Mouse (Mus musculus) liver, embryonic 11.5 days (tissue): ENCODE results near the gene Ranbp17. TPM values are rescaled to one million over a fixed set of nuclear protein-coding genes. Genes with fewer than 3 reads are reported as not detected.

Experiments used
- ATAC-seq: fragments of 200-750 bp; cut with Nextera tagmentation; replicated peaks from 2 replicates; pipeline ENCODE4 v1.8.0; 2017; ENCODE audit warnings: moderate number of reproducible peaks, mild to moderate bottlenecking, moderate TSS enrichment, moderate library complexity; ENCODE audit not compliant: low FRiP score
- DNase-seq: peaks from one replicate; pipeline ENCODE4 v3.0.0-alpha.2; 2017; ENCODE audit warnings: low spot score
- H3K27ac ChIP-seq: fragments of 300-500 bp; sonication (generic); 2 replicates; pipeline ENCODE4 v1.5.1; 2014; ENCODE audit warnings: mild to moderate bottlenecking, low read depth, low read length, control low read depth
- H3K27me3 ChIP-seq: fragments of 300-500 bp; sonication (generic); replicated peaks from 2 replicates; pipeline ENCODE4 v1.6.1; 2014; ENCODE audit warnings: low read length, mixed read lengths; ENCODE audit not compliant: control insufficient read depth, insufficient read depth
- H3K36me3 ChIP-seq: fragments of 300-500 bp; sonication (generic); 2 replicates; pipeline ENCODE4 v1.6.1; 2014; ENCODE audit warnings: mild to moderate bottlenecking, low read length, moderate library complexity, mixed read lengths; ENCODE audit not compliant: control insufficient read depth, insufficient read depth
- H3K4me1 ChIP-seq: fragments of 300-500 bp; sonication (generic); replicated peaks from 2 replicates; pipeline ENCODE4 v1.6.1; 2014; ENCODE audit warnings: low read length, mixed read lengths; ENCODE audit not compliant: control insufficient read depth, insufficient read depth
- H3K4me2 ChIP-seq: fragments of 300-500 bp; sonication (generic); 2 replicates; pipeline ENCODE4 v1.6.1; 2014; ENCODE audit warnings: mild to moderate bottlenecking, control low read depth, moderate library complexity
- H3K4me3 ChIP-seq: fragments of 300-500 bp; sonication (generic); 2 replicates; pipeline ENCODE4 v1.5.1; 2014; ENCODE audit warnings: low read depth, low read length, control low read depth
- H3K9ac ChIP-seq: fragments of 300-500 bp; sonication (generic); 2 replicates; pipeline ENCODE4 v1.6.1; 2014; ENCODE audit warnings: low read depth, low read length, control low read depth
- H3K9me3 ChIP-seq: fragments of 300-500 bp; sonication (generic); 2 replicates; pipeline ENCODE4 v1.6.1; 2016; ENCODE audit warnings: low read length, inconsistent platforms, mixed read lengths; ENCODE audit not compliant: control insufficient read depth
- WGBS: fragments of 180-500 bp; shearing (Covaris S2); extraction: QIAGEN DNeasy Blood & Tissue Kit; methylation state at CpG from one replicate; pipeline ENCODE4 v1.1.7; 2014; 5-methylcytosine and 5-hydroxymethylcytosine counted together
- polyA plus RNA-seq: library from polyadenylated mRNA; unstranded; fragments of >200 nt; fragmentation: Nextera tagmentation; extraction: Ambion mirVana; gene quantifications from 2 replicates; pipeline ENCODE4 v1.2.1, GENCODE M21; 2014

The Ranbp17 gene
- polyA plus RNA-seq, 1 experiment from 2014 or later = 8.5 TPM

DNA sequence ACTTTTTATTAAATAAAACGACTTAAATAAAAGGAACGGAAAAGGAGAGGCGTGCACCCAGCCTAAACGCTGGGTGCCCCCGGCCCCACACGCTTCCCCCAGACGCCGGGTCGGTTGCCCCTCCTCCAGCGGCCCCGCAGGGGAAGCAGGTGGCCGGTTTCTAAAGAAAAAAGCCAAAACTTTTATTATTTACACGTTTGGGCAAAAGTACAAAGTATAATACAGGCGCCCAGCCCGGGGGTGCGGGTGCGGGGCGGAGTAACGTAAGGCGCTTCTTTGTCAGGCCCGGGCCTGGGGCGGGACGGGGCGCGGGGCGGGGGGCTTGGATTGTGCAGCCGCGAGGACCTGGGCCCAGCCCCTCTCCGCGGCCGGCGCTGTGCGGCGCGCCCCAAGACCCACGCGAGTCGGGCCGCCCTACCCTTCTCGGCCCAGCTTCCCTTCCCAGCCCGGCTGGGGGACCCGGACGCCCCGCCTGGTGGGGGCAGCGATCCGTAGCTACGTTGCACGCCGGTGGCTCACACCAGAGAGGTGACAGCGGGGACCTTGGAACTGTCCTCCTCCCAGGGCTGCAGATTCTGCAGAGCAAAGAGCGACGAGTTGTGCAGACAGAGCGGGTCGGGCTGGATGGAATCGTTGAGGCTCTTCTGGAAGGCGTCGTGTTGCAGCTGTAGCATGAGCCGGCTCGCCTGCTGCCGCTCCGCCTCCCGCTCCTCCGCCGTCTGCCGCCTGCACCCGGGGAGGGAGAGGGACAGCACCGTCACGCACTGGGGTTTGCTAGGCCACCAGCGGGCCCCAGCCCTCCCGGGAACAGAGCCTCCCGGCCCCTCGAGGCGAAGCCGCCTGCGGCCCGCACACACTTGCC is 312.6 kb downstream of the Ranbp17 start:
- Histone ChIP-seq H3K36me3 (no peaks in the 10 kb centered on the region), H3K27me3 (peaks cover 100% of the 10 kb centered on the region), H3K27ac (no peak overlapping the region), H3K4me1 (peaks cover 16% of the 10 kb centered on the region; the same call in 1 of the 2 replicates), H3K9me3 (no peaks in the 10 kb centered on the region), H3K9ac (no peak overlapping the region), H3K4me2 (peak overlapping the region; percentile 49), H3K4me3 (peak overlapping the region; percentile 35)
- DNase-seq (peak; percentile 62), ATAC-seq (0 out of 2 replicates have a peak, but pooled peaks have one; percentile 30)
- WGBS = 1% methylated on average over 76 of the region's 76 CpGs

DNA sequence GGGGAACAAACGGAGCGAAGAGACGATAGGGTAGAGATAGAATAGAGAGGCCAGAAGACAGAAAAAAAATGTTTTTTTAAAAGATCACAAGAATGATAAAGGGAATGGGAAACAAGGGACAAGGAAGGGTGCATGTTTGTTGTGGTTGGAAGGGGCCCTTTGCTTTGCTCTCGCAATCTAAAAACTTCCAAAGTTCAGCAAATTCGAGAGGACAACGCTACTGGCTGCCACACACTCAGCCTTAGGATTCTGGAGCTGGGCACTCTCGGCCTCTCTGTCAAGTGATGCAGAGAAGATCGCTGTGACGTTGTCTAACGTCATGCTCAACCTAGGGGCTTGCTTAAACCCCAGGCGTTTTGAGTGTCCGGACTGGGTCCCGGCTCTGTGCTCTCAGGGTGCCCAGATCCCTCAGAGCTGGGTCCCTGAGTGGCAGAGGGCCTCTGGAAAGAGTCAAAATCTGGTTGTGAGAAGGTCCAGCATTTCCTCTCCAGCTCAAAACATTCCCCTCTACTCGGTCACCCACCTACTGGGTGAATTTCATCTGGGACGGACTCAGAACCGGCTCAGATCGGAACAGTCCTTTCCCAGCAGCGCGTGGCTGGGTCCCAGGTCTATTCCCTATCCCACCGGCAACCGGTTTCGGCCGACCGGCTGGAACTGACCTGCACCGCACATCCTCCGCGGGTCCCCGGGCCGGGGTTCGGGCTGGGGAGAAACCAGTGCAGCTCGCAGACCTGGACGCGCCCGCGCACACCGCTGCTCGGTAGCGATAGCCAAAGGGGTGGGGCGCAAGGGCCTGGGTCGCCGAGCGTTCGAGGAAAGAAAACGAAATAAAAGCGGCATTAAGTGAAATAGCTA is 313.4 kb downstream of the Ranbp17 start:
- Histone ChIP-seq H3K9me3 (no peaks in the 10 kb centered on the region), H3K36me3 (no peaks in the 10 kb centered on the region), H3K4me2 (peak overlapping the region; percentile 49), H3K27me3 (peaks cover 100% of the 10 kb centered on the region), H3K4me1 (peaks cover 16% of the 10 kb centered on the region; the same call in 1 of the 2 replicates), H3K27ac (no peak overlapping the region), H3K9ac (no peak overlapping the region), H3K4me3 (no peak overlapping the region)
- ATAC-seq = no peak
- 1% methylated on average over 45 of the region's 45 CpGs for WGBS
- peak; percentile 54 for DNase-seq

DNA sequence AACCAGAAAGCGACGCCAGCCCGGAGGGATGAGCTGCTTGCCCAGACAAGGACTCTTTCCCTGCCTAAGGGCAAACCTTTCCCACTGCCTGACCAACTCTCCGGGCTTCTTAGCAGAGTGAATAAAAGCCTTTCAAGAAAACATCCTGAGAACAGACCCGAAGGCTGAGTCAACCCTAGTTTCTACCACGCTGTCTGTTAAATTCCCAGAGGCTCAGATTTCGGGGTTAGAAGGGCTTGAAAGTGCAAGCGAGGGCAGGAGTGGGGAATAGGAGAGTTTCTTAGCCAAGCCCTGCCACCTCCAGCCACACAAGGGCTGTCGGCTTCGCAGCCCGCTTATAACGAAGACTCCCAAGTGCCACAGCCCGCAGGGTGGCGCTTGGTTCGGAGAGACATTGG is 314.4 kb downstream of the Ranbp17 start:
- 5% methylated on average over 15 of the region's 15 CpGs for whole genome bisulfite sequencing
- Histone ChIP-seq H3K27me3 (peaks cover 97% of the 10 kb centered on the region), H3K4me1 (peaks cover 16% of the 10 kb centered on the region; the same call in 1 of the 2 replicates), H3K36me3 (no peaks in the 10 kb centered on the region), H3K9me3 (no peaks in the 10 kb centered on the region), H3K9ac (no peak overlapping the region), H3K4me3 (no peak overlapping the region), H3K27ac (no peak overlapping the region), H3K4me2 (no peak overlapping the region)
- DNase-seq = peak; percentile 46
- no peak for ATAC-seq

DNA sequence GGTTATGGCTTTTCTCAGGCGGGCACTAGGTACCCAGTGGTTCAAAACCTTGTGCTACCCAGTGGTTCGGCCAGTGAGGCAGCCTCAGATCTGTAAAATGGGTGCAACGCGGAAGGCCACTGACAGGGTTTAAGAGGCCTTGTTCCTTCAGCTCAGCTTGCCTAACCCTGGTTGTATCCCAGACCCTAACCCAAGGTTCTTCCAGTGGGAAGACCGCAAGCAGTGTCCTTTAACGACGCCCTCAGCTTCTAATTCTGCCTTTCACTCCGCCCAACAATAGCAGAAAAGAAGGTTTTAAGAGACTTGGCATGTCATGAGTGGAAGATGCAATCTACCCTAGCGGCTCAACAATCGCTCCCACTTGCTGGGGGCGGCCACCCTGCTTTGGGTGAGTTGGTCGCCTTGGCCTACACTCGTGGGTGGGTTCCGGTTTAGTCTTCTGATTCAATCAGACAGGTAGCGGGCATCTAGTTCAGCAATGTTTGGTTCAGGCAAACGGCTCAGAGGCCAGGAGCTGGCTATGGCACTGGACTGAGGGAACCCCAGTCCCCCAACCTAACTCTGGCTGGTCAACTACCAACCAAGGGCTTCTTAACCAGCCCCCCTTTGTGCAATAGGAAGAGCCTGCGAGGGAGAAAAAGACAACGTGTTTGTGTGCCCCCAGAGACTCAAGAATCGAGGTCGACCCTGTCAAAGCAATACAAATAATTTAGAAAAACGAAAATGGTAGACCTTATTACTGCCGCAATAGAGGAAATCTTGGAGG is 315.0 kb downstream of the Ranbp17 start:
- Histone ChIP-seq H3K36me3 (no peaks in the 10 kb centered on the region), H3K4me3 (no peak overlapping the region), H3K27ac (no peak overlapping the region), H3K4me2 (no peak overlapping the region), H3K4me1 (peaks cover 12% of the 10 kb centered on the region; the same call in 1 of the 2 replicates), H3K27me3 (peaks cover 97% of the 10 kb centered on the region), H3K9me3 (no peaks in the 10 kb centered on the region), H3K9ac (no peak overlapping the region)
- ATAC-seq = no peak
- 28% methylated on average over 22 of the region's 22 CpGs for WGBS
- peak; percentile 34 for DNase-seq

DNA sequence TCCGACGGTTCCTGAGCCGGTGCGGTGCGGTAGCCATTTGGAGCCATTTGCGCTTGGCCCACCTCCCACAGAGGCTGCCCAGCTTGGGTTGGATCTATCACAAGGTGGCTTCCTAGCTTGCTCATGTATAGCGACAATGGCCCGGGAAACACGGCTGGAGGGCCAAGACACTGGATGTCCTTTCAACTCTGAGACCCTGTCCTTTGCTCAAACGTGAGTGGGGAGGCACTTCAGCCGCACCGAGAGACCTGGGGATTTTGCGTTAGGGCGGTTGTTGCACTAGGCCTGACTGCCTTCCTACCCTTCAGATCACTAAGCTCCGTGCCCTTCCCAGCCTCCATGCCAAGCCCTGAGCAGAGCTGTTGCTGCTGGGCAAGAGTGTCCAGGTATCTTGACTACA is 315.9 kb downstream of the Ranbp17 start:
- no peaks in the 10 kb centered on the region for H3K9me3 ChIP-seq
- no peaks in the 10 kb centered on the region for H3K36me3 ChIP-seq
- H3K4me3 ChIP-seq = no peak overlapping the region
- 19% methylated on average over 15 of the region's 15 CpGs for WGBS
- DNase-seq = peak; percentile 39
- H3K9ac ChIP-seq = no peak overlapping the region
- H3K4me1 ChIP-seq = peaks cover 6% of the 10 kb centered on the region; the same call in 1 of the 2 replicates
- no peak for ATAC-seq
- H3K4me2 ChIP-seq = no peak overlapping the region
- no peak overlapping the region for H3K27ac ChIP-seq
- peaks cover 97% of the 10 kb centered on the region for H3K27me3 ChIP-seq

DNA sequence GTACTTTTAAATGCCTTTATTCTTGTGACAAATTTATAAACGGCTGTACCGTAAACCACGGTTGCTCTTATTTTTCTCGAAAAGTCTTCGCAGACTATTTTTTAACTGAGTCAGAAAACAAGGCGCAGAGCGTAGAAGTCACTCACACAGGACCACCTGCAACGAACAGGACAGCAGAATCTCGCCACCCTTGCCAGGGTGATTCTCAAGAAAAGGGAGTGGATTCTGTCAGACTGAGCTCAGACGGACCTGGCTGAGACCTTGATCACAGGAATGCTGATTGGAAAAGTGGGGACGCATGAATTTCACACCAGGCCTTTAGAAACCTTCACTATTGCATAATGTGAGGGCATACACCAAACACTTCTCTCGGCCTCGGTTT is 316.4 kb downstream of the Ranbp17 start:
- Histone ChIP-seq H3K9ac (no peak overlapping the region), H3K36me3 (no peaks in the 10 kb centered on the region), H3K27ac (no peak overlapping the region), H3K4me1 (peaks cover 6% of the 10 kb centered on the region; the same call in 1 of the 2 replicates), H3K9me3 (no peaks in the 10 kb centered on the region), H3K4me2 (no peak overlapping the region), H3K4me3 (no peak overlapping the region), H3K27me3 (peaks cover 94% of the 10 kb centered on the region)
- no peak for ATAC-seq
- WGBS = 37% methylated on average over 13 of the region's 13 CpGs
- no peak for DNase-seq

DNA sequence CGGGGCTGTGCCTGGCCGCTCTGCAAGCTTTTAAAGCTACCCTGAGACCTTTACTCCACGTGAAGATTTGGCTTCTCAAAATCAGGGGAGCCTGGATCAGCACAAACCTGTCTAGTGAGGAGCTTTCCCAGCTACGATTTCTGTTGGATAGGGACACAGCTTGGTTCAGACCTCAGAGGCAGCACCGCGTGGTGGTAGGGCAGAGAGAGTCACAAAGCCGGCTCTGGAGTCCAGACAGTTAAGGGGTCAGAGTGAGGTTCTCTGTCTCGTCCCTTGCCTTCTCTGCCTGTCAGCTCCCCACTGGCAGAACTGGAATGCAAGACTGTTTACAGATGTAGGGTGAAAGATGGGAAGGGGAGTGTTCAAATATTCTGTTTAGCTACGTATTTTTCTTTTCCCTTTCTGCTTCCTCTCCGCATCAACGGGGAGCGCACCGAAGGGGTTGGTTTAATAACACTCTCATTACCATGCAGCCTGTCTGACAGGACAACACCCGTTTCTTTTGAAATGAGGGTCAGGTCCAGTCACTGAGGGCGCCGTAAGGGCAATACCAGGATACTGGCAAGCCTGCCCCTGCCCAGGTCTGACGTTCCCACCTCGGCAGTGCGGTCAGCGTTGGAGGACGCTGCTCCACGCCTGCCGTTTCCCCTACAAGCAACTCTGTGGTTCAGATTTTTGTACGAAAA is 317.0 kb downstream of the Ranbp17 start:
- Histone ChIP-seq H3K27me3 (peaks cover 93% of the 10 kb centered on the region), H3K4me3 (no peak overlapping the region), H3K9me3 (no peaks in the 10 kb centered on the region), H3K9ac (no peak overlapping the region), H3K27ac (no peak overlapping the region), H3K4me2 (no peak overlapping the region), H3K36me3 (no peaks in the 10 kb centered on the region), H3K4me1 (peaks cover 6% of the 10 kb centered on the region; the same call in 1 of the 2 replicates)
- ATAC-seq (no peak), DNase-seq (peak; percentile 51)
- 14% methylated on average over 24 of the region's 24 CpGs for WGBS
